Mouse (Mus musculus): ENCODE measurements at regions not wholly inside any gene's neighbourhood (a gene's known extent, or its start where the extent isn't known, plus 50 kb on each side); places are given as distances from the start of the nearest gene placed in this dataset.

- peak; percentile 77 for DNase-seq (ENCODE audit: inconsistent ontology term)
Observed at GRCm38 (mm10) chr7:94798101-94798500, 1372.9 kb upstream of the Tenm4 start.

GRCm38 (mm10) chr7:94841197-94841596, 1329.8 kb upstream of the Tenm4 start:
- DNase-seq (ENCODE audit: inconsistent ontology term) = no peak

- DNase-seq (ENCODE audit: inconsistent ontology term) = no peak
Observed at GRCm38 (mm10) chr7:94851360-94851759, 1319.7 kb upstream of the Tenm4 start.

GRCm38 (mm10) chr7:94856636-94857035, 1314.4 kb upstream of the Tenm4 start:
- DNase-seq (ENCODE audit: inconsistent ontology term) = peak; percentile 7

- no peak for DNase-seq (ENCODE audit: inconsistent ontology term)
Observed at GRCm38 (mm10) chr7:94890711-94891430, 1280.2 kb upstream of the Tenm4 start.

GRCm38 (mm10) chr7:94898088-94898487, 1273.0 kb upstream of the Tenm4 start:
- DNase-seq (ENCODE audit: inconsistent ontology term) = peak; percentile 34

- DNase-seq (ENCODE audit: inconsistent ontology term) = peak; percentile 56
Observed at GRCm38 (mm10) chr7:94926547-94927123, 1244.4 kb upstream of the Tenm4 start.

GRCm38 (mm10) chr7:94963758-94964299, 1207.2 kb upstream of the Tenm4 start:
- no peak for DNase-seq (ENCODE audit: inconsistent ontology term)

- DNase-seq (ENCODE audit: inconsistent ontology term) = peak; percentile 21
Observed at GRCm38 (mm10) chr7:94967601-94968000, 1203.4 kb upstream of the Tenm4 start.

GRCm38 (mm10) chr7:94975037-94975775, 1195.8 kb upstream of the Tenm4 start:
- no peak for DNase-seq (ENCODE audit: inconsistent ontology term)

- DNase-seq (ENCODE audit: inconsistent ontology term) = no peak
Observed at GRCm38 (mm10) chr7:94996258-94996657, 1174.8 kb upstream of the Tenm4 start.

GRCm38 (mm10) chr7:95004161-95004560, 1166.9 kb upstream of the Tenm4 start:
- DNase-seq (ENCODE audit: inconsistent ontology term) = no peak

- DNase-seq (ENCODE audit: inconsistent ontology term) = no peak
Observed at GRCm38 (mm10) chr7:95005403-95005802, 1165.6 kb upstream of the Tenm4 start.

GRCm38 (mm10) chr7:95008896-95009430, 1162.1 kb upstream of the Tenm4 start:
- DNase-seq (ENCODE audit: inconsistent ontology term) = no peak

- DNase-seq (ENCODE audit: inconsistent ontology term) = no peak
Observed at GRCm38 (mm10) chr7:95020285-95020684, 1150.8 kb upstream of the Tenm4 start.

- DNase-seq (ENCODE audit: inconsistent ontology term) = no peak
Observed at GRCm38 (mm10) chr7:95027915-95028810, 1142.9 kb upstream of the Tenm4 start.

Measured in Muller cell, postnatal 12 days (primary cell).